Mouse (Mus musculus) kidney, adult 2 months (tissue): Measurements from ENCODE around the gene Olfr399.

Source experiments
- CTCF ChIP-seq: fragments of 200-500 bp; conservative IDR thresholded peaks from 2 replicates; pipeline ENCODE4 v1.5.1; 2011; ENCODE audit warnings: low read depth, mild to moderate bottlenecking, control low read depth, low read length, moderate library complexity, mixed read lengths; ENCODE audit not compliant: insufficient read depth, insufficient read length
- POLR2A ChIP-seq: fragments of 200-500 bp; IDR thresholded peaks from one replicate; pipeline ENCODE4 v1.6.1; 2011; ENCODE audit warnings: low read depth, low read length, control low read depth

GRCm38 (mm10) chr11:74056451-74056850 is at the start of gene Olfr399, which contains the start of gene Olfr139:
- TF ChIP-seq CTCF, result no peak
- no peak for TF ChIP-seq POLR2A
